Mouse (Mus musculus): Measurements from ENCODE around the gene Kcnab1. TPM values are rescaled to one million over a fixed set of nuclear protein-coding genes. Genes with fewer than 3 reads are reported as not detected.

Kcnab1 gene
- total and polyA plus RNA-seq, 3 experiments = 0.38 to 0.81 (median 0.76) TPM

GRCm38 (mm10) chr3:65360163-65360969 lies 251.2 kb downstream of the Kcnab1 start:
- Histone ChIP-seq H3K36me3 (replicated peaks in 1 of 2; ENCODE audit: control insufficient read depth in 1 of 2, insufficient read depth in 1 of 2, low read length in 1 of 2) (peaks cover 11 to 40% of the 10 kb centered on the region in 2 experiments), H3K4me2 (ENCODE audit: insufficient read depth, low read depth, poor library complexity, severe bottlenecking) (no peak overlapping the region), H3K9ac (ENCODE audit: insufficient read depth, low read depth) (no peak overlapping the region), H3K4me3 (replicated peaks in 1 of 3; ENCODE audit: low read depth in 2 of 3, low read length in 2 of 3, poor library complexity in 1 of 3) (no peak overlapping the region), H3K4me1 (ENCODE audit: control insufficient read depth in 1 of 2, insufficient read depth in 2 of 2) (peaks cover 0 to 14% of the 10 kb centered on the region in 2 experiments; a peak in 1 of 4 replicates), H3K9me3 (replicated peaks; ENCODE audit: low read length) (no peaks in the 10 kb centered on the region), H3K27me3 (replicated peaks) (no peaks in the 10 kb centered on the region), H3K27ac (ENCODE audit: insufficient read depth, low read depth) (no peak overlapping the region), H3K79me2 (replicated peaks; ENCODE audit: control insufficient read depth, extremely low read depth, insufficient read depth, poor library complexity, severe bottlenecking) (no peaks in the 10 kb centered on the region)
- no peak for DNase-seq (ENCODE audit: extremely low read depth)
- in situ Hi-C loops (cut with MboI; ENCODE audit: low pct_ligation_motif_present, low pct_unique_long_range_greater_than_20kb, low sequenced_read_pairs) (loop anchor here (25.0 kb wide), 1 partner anchor 577 kb away; no protein-coding TSS in a partner anchor), dilution Hi-C loops (cut with MboI; ENCODE audit: extremely low pct_ligation_motif_present, extremely low pct_unique_long_range_greater_than_20kb, low sequenced_read_pairs) (no loop called here)
- no peak for TF ChIP-seq PAX5 (IDR thresholded peaks at IDR 0.05; ENCODE audit: low read length)
- no peak for TF ChIP-seq MAFK (IDR thresholded peaks at IDR 0.05; ENCODE audit: insufficient replicate concordance, low read length)
- no peak for TF ChIP-seq USF1 (IDR thresholded peaks at IDR 0.05; ENCODE audit: low read depth, low read length)
- no peak for TF ChIP-seq JUND (conservative IDR thresholded peaks at IDR 0.05; ENCODE audit: low read depth, low read length)
- no peak for TF ChIP-seq USF2 (conservative IDR thresholded peaks at IDR 0.05; ENCODE audit: low read depth, low read length)
- TF ChIP-seq EP300 (IDR thresholded peaks at IDR 0.05; ENCODE audit: low read length) = no peak
- TF ChIP-seq TCF12 (IDR thresholded peaks at IDR 0.05; ENCODE audit: low read depth, low read length) = no peak
- TF ChIP-seq POLR2A (IDR thresholded peaks at IDR 0.05; ENCODE audit: low read depth, low read length) = no peak
- no peak for TF ChIP-seq RAD21 (IDR thresholded peaks at IDR 0.05; ENCODE audit: low read depth, low read length)

- Histone ChIP-seq H3K27ac (ENCODE audit: insufficient read depth, low read depth) (no peak overlapping the region), H3K36me3 (replicated peaks in 1 of 2; ENCODE audit: control insufficient read depth in 1 of 2, insufficient read depth in 1 of 2, low read length in 1 of 2) (peaks cover 26 to 49% of the 10 kb centered on the region in 2 experiments), H3K27me3 (replicated peaks) (no peaks in the 10 kb centered on the region), H3K4me3 (replicated peaks in 1 of 3; ENCODE audit: low read depth in 2 of 3, low read length in 2 of 3, poor library complexity in 1 of 3) (no peak overlapping the region), H3K9ac (ENCODE audit: insufficient read depth, low read depth) (no peak overlapping the region), H3K4me2 (ENCODE audit: insufficient read depth, low read depth, poor library complexity, severe bottlenecking) (no peak overlapping the region), H3K79me2 (replicated peaks; ENCODE audit: control insufficient read depth, extremely low read depth, insufficient read depth, poor library complexity, severe bottlenecking) (no peaks in the 10 kb centered on the region), H3K4me1 (ENCODE audit: control insufficient read depth in 1 of 2, insufficient read depth in 2 of 2) (peaks cover 0 to 9% of the 10 kb centered on the region in 2 experiments; a peak in 1 of 4 replicates), H3K9me3 (replicated peaks; ENCODE audit: low read length) (no peaks in the 10 kb centered on the region)
- in situ Hi-C loops (cut with MboI; ENCODE audit: low pct_ligation_motif_present, low pct_unique_long_range_greater_than_20kb, low sequenced_read_pairs) (loop anchor here (25.0 kb wide), 1 partner anchor 574 kb away; no protein-coding TSS in a partner anchor), dilution Hi-C loops (cut with MboI; ENCODE audit: extremely low pct_ligation_motif_present, extremely low pct_unique_long_range_greater_than_20kb, low sequenced_read_pairs) (no loop called here)
- DNase-seq (ENCODE audit: extremely low read depth) = no peak
- TF ChIP-seq TBP (conservative IDR thresholded peaks at IDR 0.05; ENCODE audit: low read depth, low read length) (no peak), MAZ (IDR thresholded peaks at IDR 0.05; ENCODE audit: low read depth, low read length) (no peak), MYC (IDR thresholded peaks at IDR 0.05; ENCODE audit: low read depth, low read length) (no peak), SIN3A (IDR thresholded peaks at IDR 0.05; ENCODE audit: low read length) (no peak), POLR2AphosphoS2 (IDR thresholded peaks at IDR 0.05; ENCODE audit: low read depth, low read length) (no peak), ETS1 (conservative IDR thresholded peaks at IDR 0.05; ENCODE audit: low read depth, low read length) (no peak), SMC3 (IDR thresholded peaks at IDR 0.05; ENCODE audit: low read depth, low read length) (no peak), MAFK (IDR thresholded peaks at IDR 0.05; ENCODE audit: insufficient replicate concordance, low read length) (no peak), NELFE (IDR thresholded peaks at IDR 0.05; ENCODE audit: low read depth, low read length) (no peak), MXI1 (IDR thresholded peaks at IDR 0.05; ENCODE audit: low read depth, low read length) (no peak), ZKSCAN1 (IDR thresholded peaks at IDR 0.05; ENCODE audit: borderline replicate concordance, low read depth, low read length) (no peak), CHD2 (IDR thresholded peaks at IDR 0.05; ENCODE audit: low read length) (no peak), JUND (conservative IDR thresholded peaks at IDR 0.05; ENCODE audit: low read depth, low read length) (no peak)
Measured at GRCm38 (mm10) chr3:65363438-65363837, 254.3 kb downstream of the Kcnab1 start.
